Mouse (Mus musculus): Measurements from ENCODE around the gene Tssk3.
"Not testable (repeated sequence)": the region's sequence is repeated elsewhere in the genome, so short reads cannot be mapped to it uniquely, and the experiment has no call there.

Tssk3 gene

DNA sequence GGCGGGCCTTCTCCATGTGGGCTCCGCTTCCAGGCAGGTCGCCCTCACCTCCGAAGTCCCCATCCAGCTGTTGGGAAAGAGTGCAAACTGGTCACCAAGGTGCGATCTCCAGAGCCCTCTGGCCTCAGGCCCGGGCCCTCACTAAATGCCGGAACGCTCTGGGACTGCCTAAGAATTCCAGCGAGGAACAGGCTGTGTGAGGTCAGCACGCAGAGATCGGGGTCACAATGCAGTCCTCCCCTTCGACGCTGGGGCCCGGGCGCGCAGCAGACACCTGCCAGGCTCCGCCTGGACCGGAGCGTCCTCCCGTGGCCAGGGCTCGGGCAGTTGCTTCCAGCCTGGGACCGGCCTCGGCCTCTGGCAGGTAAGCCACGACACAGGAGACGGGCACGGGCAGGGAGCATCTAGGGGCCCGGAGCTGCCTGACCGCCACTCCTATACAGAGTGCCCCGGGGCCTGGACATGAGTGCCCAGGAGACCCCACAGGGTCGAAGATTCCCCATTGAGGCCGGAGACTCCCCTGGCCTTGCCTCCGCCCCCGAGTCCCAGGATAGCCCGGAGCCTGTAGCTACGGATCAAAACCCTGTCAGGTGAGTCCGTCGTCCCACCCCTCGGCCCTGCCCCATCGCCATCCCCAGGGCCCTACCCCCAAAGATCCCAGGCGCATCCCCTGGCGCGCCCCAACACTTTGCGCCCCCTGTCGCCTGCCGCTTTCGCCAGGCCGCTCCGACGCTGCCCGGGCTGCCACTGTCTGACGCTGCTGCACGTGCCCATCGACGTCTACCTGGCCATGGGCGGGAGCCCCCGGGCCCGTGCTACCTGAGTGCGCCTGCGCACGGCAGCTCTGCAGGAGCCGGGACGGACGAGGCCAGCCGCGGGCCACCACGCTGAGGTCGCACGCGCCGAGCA, at the start of gene Tssk3, which contains the start of gene Fam229a:
Gene Tssk3 (minus strand): TSS at position 51 of the 909 bp plus-strand sequence.
Gene Fam229a (plus strand): TSS at position 219 of the 909 bp plus-strand sequence.
- in situ Hi-C loops (cut with MboI, MseI), result no loop called here

DNA sequence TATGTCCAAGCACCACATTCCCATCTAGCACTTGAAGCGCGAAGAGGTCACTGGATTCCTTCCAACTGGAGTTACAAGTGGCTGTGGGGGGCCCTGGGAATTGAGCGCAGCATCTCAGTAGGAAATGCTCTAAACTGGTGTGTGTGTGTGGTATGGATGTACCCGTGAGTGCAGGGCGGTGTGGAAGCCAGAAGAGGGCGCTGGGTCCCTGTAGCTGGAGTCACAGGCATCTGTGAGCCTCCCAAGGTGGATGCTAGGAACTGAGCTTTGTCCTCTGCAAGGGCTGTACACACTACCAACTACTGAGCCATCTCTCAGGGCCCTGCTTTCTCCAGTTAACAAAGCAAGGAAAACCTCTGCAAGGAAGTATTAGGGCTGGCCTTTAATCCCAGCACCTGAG, 49.2 kb upstream of the Tssk3 start:
- in situ Hi-C loops (cut with MboI, MseI), result no loop called here

DNA sequence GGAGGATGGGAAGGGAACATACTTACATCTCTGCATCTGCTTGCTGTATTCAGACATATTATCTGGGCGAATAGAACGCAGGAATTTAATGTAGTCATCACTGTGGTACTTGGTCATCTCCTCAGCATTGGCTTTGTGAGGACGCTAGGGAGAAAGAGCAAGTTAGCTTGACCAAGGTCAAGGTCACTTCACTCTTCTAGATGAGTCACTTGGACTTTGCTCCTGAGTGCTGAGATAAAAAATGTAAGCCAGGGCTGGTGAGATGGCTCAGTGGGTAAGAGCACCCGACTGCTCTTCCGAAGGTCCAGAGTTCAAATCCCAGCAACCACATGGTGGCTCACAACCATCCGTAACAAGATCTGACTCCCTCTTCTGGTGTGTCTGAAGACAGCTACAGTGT, 38.1 kb upstream of the Tssk3 start:
- in situ Hi-C loops (cut with MboI, MseI), result not testable (repeated sequence)

DNA sequence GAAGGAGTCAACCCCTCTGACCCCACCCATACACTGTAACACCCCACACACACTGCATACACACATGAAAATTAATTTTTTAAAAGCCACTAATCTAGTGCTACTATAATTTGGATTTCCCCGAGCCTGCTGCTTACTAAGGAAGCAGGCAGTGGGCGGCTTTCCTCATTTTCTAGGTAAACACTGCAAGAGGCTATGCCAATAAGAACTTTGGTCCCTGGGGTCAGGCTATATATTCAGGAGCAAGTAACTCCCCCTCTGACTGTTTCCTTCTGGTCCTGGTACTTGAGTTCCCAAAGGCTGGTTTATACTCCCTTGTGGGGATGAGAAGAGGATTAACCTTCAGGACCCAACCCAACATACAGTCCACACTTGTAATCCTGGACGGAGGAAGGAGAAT, 35.1 kb upstream of the Tssk3 start:
- in situ Hi-C loops (cut with MboI, MseI), result no loop called here

DNA sequence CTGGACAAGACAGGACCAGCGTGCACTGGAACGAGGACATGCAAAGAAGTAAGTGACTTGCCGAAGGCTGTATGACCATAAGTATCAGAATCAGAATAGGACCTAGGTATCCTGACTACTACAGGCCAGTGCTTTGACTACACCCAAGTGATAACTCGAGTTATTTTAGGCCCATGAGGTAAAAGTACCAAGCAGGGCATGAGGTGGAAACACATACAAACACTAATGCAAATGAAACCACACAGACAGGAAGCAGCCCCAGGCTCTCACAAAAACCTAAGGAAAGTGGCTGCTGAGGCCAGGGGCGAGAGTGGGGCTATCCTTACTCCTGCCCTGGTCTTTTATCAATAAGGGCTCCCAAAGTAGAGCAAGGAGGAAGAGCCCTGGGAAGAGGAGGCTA, 34.5 kb upstream of the Tssk3 start:
- in situ Hi-C loops (cut with MboI, MseI), result no loop called here

DNA sequence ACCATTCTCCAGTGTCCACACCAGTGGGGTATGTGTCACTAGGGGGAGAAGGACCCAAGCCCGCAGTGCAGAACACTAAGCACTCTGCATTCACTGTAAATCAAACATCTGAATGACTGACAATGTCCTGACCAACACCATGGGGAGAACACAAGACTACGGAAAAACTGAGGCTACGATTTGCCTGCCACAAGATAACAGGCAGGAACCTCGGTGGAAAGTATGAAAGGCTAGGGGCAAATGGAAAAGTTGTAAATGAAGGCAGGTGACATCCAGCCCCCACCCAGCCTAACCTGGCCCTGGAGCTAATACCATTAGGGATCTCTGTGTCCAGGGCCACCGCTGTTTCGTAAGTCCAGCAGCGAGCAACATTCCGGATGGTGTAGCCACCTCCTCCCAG, 27.7 kb upstream of the Tssk3 start:
- in situ Hi-C loops (cut with MboI, MseI), result no loop called here

DNA sequence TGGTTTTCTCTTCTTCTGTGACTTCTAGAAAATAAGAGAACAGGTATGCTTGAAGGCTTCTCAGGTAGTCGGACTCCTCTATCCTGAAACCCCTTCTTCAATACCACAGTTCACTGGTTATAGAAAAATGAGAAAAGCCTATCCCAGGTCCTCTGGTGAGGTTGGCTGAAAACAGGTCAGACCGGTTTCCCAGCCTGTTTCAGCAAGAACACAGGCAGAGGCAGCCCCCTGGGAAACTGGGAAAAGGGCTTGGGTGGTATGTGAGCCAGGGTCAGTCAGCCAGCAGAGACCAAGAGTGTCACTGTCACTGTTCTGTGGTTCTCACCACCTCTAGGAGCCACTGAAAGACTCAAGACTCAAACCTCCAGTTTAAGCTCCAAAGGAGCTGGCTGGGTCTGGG, 26.1 kb upstream of the Tssk3 start:
- in situ Hi-C loops (cut with MboI, MseI), result no loop called here

DNA sequence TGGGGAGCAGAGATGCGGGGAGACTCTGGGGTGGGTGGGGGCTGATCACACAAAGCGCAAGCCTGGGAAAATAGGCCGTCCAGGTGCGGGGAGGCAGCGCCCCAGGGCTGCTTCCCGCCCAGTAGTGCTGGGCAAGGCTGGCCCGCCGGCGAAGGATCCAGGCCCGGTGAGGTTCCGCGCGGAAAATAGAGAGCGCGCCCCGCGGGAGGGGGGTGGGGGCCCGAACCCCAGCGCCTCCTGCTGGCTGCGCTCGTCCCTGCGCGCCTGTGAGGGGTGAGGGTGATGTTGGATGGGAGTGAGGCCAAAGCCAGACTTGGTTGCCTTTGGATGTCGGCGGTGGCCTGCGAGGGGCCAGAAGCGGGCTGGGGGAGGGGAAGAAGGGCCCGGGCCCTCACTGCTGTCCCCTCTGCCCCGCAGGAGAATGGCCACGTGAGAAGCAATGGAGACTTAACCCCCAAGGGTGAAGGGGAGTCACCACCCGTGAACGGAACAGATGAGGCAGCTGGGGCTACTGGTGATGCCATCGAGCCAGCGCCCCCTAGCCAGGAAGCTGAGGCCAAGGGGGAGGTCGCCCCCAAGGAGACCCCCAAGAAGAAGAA, 23.6 kb upstream of the Tssk3 start:
- in situ Hi-C loops (cut with MboI, MseI), result no loop called here

DNA sequence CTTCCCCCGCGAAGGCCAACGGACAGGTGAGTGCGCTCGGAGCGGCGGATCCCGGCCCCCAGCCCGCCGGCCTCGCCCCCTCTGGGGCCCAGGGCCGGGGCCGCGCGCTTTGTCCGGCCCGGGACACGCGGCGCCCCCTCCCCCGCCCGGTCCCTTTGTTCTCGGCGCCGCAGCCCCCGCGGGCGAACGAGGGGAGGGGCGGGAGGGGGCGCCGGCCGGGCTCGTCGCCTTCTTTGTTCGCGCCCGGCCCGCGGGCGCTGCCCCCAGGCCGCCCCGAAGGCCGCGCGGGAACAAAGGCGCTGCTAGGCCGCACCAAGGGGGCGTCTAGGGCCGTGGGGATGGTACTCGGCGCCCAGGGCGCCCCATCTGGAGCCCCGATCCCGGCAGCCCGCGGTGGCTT, 23.1 kb upstream of the Tssk3 start:
- in situ Hi-C loops (cut with MboI, MseI), result no loop called here

DNA sequence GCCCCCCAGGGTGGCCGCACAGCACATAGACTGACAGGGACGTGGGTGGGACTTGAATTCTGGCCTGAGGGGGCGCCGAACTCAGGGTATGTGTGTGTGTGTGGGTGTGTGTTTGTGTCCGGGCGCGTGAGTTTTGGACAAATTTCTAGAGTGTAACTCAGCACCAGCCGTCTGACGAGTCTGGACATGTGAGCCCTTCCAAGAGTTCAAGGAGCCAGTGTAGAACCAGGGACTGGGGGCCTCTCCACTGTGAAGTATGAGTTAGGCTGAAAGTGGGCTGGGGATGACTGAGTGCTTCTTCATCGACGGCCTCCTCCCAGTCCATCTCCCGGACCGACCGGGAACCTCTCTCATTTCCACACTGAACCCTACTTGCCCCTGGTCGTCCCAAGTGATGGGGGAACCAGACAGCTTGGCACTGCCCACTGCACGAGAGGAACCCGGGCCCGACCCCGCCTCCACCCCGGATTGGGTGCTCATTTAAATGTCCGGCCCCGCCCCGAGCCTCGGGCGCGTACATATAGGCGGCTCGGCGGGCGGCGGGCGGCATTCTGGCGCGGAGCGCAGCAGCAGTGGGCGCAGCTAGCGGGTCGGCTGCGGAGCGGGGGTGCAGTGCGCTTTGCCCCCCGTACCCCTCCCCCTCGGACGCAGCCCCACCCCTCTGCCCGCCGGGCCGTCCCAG, 22.4 kb upstream of the Tssk3 start, which contains the start of gene Marcksl1:
Gene Marcksl1 (plus strand): TSS at position 496 of the 682 bp plus-strand sequence.
- in situ Hi-C loops (cut with MboI, MseI), result no loop called here

DNA sequence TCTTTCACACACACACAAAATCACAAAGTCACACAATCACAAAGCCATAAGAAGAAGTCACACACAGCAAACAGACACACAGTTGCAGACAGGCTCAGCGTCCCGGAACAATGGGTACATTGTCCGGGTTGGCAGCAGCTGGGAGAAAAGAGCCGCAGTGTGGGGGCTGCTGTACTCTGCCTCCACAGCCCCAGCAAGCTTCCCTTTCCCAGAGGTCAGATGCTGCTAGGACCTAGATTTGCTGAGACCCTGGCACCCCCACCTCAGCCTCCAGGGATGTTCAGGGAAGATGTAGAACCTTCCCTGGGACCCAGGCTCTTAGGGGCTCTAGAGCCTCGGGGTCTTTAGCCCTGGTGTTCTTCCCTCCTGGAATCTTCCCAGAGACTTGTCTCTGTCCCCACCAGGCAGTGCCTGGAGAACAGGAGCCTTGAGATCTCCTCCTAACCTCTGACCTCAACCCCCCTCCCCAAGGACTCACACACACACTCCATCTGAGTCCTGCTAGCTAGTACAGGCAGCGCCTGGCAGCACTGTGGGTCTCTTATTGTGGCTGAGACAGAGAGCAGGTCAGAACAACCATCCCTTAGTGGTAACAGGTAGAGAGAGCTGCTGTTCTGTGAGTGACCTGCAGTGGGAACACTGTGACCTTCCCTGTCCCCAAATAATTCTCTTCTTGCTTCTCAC, 20.7 kb upstream of the Tssk3 start:
- in situ Hi-C loops (cut with MboI, MseI), result no loop called here

DNA sequence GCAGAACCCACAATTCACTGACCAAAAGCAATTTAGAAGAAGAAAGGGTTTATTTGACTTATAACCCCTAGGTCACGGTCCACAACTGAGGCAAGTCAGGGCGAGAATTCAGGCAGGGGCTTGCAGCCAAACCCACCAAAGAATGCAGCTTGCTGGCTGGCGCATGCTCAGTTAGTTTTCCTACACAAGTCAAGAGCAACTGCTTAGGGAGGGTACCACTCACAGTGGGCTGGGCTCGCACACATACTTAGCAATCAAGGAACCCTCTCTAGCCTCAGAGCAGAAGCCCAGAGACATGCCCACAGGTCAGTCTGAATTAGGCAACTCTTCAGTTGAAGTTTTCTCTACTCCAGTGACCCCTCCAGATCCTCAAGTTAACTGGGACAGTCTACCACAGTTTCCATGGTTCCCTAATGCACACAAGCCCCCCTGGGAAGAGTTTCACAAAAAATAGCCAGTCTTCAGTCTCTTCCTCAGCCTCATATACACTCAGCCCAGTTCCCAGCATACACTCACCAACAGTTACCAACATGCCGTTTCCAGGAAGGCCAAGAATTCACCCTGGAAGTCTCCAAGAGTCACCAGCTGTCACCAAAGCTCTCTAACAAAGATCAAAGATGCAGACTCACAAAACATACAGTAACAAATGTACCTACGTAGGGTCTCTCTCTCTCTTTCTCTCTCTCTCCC, 20.0 kb upstream of the Tssk3 start:
- in situ Hi-C loops (cut with MboI, MseI), result no loop called here

DNA sequence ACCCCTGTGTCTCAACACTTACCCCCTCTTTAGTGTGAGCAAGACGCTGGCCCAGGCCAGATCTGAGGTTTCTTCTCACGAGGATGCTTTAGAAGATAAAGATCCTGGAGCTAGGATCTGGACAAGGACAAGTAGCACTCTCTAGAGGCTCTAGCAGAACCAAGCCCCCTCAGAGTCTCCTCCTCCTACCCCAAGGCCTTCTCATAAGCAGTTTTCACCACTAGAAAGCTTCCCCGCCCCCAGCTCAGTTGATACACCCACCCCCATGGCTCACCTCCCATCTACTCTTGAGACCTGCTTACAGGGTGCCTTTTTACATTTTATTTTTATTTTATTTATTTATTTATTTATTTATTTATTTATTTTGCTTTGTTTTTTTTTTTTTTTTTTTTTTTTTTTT, 18.8 kb upstream of the Tssk3 start:
- in situ Hi-C loops (cut with MboI, MseI), result no loop called here

DNA sequence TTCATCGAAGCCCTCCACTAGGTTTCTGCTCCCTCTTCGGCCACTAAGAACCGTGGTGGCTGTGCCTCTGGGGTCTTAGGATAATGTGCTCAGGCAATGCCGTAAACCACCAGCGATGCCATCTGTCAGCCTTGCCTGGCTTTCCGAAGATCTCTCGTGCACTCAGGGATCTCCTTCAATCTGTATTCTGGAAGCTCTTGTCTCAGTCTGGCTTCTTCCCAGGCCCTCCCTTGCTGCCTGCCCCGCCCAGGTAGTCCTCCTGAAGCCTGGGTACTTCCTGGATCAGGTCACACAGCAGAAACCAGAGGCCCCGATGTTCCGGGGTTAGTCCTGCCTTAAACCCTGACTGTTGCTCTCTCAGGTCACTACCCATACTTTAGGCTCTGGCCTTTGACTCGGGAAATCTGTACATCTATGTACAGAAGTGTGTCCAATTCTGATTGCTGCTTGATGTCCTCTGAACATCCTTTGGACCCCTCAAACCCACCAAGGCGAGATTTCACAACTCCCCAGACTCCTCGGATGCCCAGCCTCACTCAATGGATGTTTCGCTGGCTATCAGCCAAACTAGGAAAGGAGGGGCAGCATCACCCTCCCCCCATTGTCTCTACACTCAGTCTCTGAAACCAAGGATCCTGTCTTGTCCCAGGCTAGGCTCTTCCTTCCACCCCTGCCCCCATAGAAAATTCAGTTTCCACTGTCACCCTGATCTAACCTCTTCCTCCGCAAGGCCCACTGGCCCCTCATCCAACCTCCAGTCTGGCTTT, 18.2 kb upstream of the Tssk3 start:
- in situ Hi-C loops (cut with MboI, MseI), result no loop called here

DNA sequence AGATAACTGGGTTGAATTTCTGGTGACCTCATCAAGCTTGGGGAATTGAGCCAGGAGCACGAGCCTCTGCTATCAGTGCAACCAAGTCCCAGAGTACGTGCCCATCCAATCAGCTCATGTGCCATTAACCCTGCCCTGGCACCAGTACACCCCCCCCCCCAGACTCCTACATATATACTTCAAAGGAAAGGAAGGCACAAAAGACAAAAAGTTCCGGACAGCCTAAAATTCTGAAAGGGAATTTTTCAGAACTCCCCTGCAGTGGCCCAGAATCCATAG, 17.4 kb upstream of the Tssk3 start:
- in situ Hi-C loops (cut with MboI, MseI), result no loop called here

DNA sequence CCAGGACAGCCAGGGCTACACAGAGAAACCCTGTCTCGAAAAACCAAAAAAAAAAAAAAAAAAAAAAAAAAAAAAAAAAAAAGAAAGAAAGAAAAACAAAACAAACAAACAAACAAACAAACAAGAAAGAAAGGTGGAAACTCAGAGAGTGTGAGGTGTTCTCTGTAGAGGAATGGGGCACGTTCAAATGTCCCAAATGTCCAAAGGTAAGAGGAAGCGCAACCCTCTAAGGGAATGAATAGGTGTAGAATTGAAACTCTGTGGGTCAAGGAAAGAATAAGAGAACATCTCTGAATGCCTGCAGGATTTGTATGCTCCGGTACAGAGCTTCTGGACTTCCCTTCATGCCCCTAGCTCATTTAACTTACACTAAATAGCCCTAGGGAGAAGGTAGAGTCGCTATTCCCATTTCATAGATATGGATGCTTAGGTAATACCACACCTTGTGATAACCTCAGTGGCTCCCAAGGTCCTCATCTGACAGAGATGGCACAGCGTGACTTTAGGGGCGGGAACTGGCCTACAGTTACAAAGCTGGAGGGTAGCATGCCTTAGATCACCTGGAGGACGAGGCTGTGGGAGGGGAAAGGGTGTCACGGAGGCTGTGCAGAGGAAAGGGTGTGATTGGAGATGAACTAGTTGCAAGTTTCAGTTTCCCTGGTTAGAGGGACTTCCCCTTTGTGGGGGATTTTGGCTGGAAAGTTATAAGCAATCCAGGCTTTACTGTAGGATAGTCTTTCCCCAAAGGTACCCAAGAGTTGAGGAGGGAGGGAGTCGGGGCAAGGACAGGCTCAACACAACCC, 16.8 kb upstream of the Tssk3 start:
- in situ Hi-C loops (cut with MboI, MseI), result no loop called here

DNA sequence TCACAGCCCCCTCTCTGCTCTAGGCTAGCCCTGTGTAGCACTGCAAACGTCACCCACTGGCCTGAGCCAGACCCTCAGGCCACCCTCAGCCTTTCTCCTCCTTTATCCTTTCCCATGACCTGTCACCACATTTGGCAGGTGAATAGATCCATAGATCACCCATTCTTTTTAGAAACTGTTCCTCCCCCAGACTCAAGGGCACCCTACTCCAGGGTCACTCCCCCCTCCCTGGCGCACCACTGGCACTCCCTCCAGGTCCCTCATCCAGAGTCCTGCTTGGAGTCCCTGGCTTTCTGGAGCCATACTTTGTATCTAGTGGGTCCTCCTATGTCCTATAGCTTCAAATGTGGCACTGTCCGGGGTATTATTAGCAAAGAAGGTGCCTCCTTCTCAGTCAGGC, 14.7 kb upstream of the Tssk3 start:
- in situ Hi-C loops (cut with MboI, MseI), result no loop called here

DNA sequence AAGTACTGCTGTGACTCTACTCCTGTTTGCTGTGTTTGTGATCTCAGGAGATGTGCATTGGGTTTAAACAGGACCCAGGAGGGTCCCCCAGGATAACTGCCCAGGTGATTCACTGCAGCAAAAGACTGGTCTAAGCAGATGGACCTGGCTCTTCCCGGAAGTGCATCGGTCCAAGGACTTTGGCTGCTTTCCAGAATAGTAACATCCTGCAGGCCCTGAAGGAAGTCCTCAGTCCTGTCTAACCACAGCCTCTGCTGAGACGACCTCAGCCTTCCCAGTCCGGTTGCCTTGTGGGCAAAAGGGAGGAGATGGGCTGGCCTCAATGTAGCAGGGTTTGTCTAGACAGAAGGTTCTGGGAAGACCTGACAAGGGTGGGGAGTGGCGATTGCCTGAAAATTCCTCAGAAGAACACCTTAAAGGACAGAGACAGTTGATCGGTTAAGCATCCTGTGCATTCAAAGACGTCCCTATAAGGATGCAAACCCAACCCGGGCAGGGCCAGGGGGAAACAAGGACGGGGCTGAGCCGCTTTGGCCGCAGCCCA, 12.2 kb upstream of the Tssk3 start:
- in situ Hi-C loops (cut with MboI, MseI), result no loop called here

DNA sequence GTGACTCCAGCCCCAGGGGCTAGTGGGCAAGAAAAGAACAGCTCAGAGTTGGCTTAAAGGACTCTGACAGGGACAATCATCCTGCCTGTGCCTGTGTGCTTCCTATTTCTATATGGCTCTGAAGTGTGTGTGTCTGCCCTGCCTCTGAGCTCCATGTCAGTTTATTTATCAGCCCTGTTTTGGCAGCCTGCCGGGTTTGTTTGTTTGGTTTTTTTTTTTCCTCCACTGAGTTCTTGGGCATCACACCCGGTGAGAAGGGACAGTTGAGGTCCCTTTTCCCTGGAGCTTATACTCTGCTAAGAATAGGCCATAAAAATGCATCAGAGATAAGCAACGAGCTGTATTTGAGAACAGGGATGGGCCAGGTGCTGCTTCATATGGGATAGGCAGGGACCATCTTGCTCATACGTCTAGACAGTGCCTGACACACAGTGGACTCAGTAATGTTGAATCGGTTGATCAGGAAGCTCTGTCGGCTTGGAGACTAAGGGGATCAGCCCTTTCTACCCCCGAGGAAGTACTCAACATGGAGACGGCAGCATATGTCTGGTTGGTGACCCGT, 11.6 kb upstream of the Tssk3 start:
- in situ Hi-C loops (cut with MboI, MseI), result no loop called here

Measured in regulatory T cell (primary cell).